Mouse (Mus musculus) kidney, embryonic 16.5 days (tissue): ENCODE data around the gene Ica1l. TPM values are rescaled to one million over a fixed set of nuclear protein-coding genes. Genes with fewer than 3 reads are reported as not detected.

Experiments used
- ATAC-seq: fragments of 200-750 bp; cut with Nextera tagmentation; 2 replicates; pipeline ENCODE4 v1.8.0; 2017; ENCODE audit warnings: moderate TSS enrichment; ENCODE audit not compliant: low FRiP score, low TSS enrichment
- H3K27ac ChIP-seq: fragments of 300-500 bp; sonication (generic); 2 replicates; pipeline ENCODE4 v1.5.1; 2014; ENCODE audit warnings: low read length
- H3K27me3 ChIP-seq: fragments of 300-500 bp; sonication (generic); 2 replicates; pipeline ENCODE4 v1.6.1; 2014; ENCODE audit warnings: low read length, control low read depth, mixed read lengths; ENCODE audit not compliant: insufficient read depth
- H3K36me3 ChIP-seq: fragments of 300-500 bp; sonication (generic); 2 replicates; pipeline ENCODE4 v1.6.1; 2014; ENCODE audit warnings: low read length, control low read depth, mixed read lengths; ENCODE audit not compliant: insufficient read depth
- H3K4me1 ChIP-seq: fragments of 300-500 bp; sonication (generic); 2 replicates; pipeline ENCODE4 v1.6.1; 2014; ENCODE audit warnings: low read length, control low read depth, mixed read lengths; ENCODE audit not compliant: insufficient read depth
- H3K4me2 ChIP-seq: fragments of 300-500 bp; sonication (generic); replicated peaks from 2 replicates; pipeline ENCODE4 v1.6.1; 2014; ENCODE audit warnings: low read depth, low read length
- H3K4me3 ChIP-seq: fragments of 300-500 bp; sonication (generic); 2 replicates; pipeline ENCODE4 v1.5.1; 2014; ENCODE audit warnings: mild to moderate bottlenecking, low read length
- H3K9ac ChIP-seq: fragments of 300-500 bp; sonication (generic); replicated peaks from 2 replicates; pipeline ENCODE4 v1.6.1; 2014; ENCODE audit warnings: low read length
- H3K9me3 ChIP-seq: fragments of 300-500 bp; sonication (generic); 2 replicates; pipeline ENCODE4 v1.6.1; 2016; ENCODE audit warnings: low read length, control low read depth
- WGBS: fragments of 180-500 bp; shearing (Covaris S2); extraction: QIAGEN DNeasy Blood & Tissue Kit; methylation state at CpG from one replicate; pipeline ENCODE4 v1.1.7; 2014; 5-methylcytosine and 5-hydroxymethylcytosine counted together
- polyA plus RNA-seq: library from polyadenylated mRNA; unstranded; fragments of >200 nt; fragmentation: Nextera tagmentation; extraction: Ambion mirVana; gene quantifications from 2 replicates; pipeline ENCODE4 v1.2.1, GENCODE M21; 2015

Gene Ica1l
- polyA plus RNA-seq, 1 experiment from 2014 or later = 0.69 TPM

DNA sequence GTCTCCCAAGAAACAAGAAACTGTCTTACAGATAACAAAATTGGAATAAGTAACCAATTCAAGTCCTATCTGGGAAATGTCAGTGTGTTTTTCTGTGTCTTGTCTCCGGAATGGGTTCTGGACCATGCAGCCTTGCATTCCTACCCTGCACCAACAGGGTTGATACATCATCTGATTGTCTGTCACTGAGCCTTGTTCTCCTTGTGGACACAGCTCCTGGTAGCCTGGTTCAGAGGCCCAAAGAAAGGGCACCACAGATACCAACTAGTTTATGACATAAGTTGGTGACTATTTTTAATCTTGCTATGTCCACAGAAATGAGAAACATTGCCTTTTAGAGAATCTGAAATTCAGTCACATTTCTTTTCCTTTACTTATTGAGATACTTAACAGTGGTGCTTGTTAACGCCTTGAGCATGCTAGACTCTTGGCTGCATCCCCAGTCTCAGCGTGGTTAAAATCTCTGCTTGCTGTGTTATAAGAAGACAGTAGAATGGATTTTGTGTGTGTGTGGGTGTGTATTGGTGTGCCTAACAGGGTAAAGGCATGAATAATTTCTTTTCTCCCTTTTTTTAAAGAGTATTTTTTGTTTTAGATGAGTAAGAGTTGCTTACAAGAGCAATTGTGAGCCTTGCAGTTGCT, 55.5 kb downstream of the Ica1l start:
- 96% methylated on average over 3 of the region's 3 CpGs for WGBS
- ATAC-seq = no peak
- peaks cover 33% of the 10 kb centered on the region for H3K36me3 ChIP-seq

GRCm38 (mm10) chr1:59986626-59987025, 56.4 kb downstream of the Ica1l start:
- Histone ChIP-seq H3K4me3 (no peak overlapping the region), H3K9me3 (no peaks in the 10 kb centered on the region), H3K4me1 (no peaks in the 10 kb centered on the region), H3K36me3 (peaks cover 38% of the 10 kb centered on the region), H3K27ac (no peak overlapping the region), H3K9ac (no peak overlapping the region), H3K27me3 (no peaks in the 10 kb centered on the region), H3K4me2 (no peak overlapping the region)
- ATAC-seq = no peak

More for the DNA sequence above, 55.5 kb downstream of the Ica1l start:
- Histone ChIP-seq H3K4me2 (no peak overlapping the region), H3K9me3 (no peaks in the 10 kb centered on the region), H3K4me3 (no peak overlapping the region), H3K27ac (no peak overlapping the region), H3K4me1 (no peaks in the 10 kb centered on the region), H3K27me3 (no peaks in the 10 kb centered on the region), H3K9ac (no peak overlapping the region)

DNA sequence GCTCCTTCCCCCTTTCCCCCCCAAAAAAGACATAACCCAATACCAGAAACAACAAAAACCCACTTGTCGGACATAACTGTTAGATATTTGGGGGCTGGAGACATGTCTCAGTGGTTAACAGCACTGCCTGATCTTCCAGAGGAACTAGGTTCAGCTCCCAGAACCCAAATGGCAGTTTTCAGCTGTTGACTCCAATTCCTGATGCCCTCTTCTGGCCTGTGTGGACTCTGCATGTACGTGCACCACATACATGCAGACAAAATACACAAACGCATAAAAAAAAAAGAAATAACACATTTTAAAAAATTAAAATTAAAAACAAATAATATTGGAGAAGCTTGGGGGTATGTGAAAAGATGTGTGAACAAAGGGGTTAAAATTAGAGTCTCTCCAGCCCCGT, 75.7 kb downstream of the Ica1l start:
- ATAC-seq = no peak
- Histone ChIP-seq H3K4me3 (no peak overlapping the region), H3K27me3 (no peaks in the 10 kb centered on the region), H3K27ac (no peak overlapping the region), H3K36me3 (peaks cover 26% of the 10 kb centered on the region), H3K9ac (no peak overlapping the region), H3K4me2 (no peak overlapping the region), H3K4me1 (no peaks in the 10 kb centered on the region), H3K9me3 (no peaks in the 10 kb centered on the region)
- 87% methylated on average over 4 of the region's 4 CpGs for WGBS

DNA sequence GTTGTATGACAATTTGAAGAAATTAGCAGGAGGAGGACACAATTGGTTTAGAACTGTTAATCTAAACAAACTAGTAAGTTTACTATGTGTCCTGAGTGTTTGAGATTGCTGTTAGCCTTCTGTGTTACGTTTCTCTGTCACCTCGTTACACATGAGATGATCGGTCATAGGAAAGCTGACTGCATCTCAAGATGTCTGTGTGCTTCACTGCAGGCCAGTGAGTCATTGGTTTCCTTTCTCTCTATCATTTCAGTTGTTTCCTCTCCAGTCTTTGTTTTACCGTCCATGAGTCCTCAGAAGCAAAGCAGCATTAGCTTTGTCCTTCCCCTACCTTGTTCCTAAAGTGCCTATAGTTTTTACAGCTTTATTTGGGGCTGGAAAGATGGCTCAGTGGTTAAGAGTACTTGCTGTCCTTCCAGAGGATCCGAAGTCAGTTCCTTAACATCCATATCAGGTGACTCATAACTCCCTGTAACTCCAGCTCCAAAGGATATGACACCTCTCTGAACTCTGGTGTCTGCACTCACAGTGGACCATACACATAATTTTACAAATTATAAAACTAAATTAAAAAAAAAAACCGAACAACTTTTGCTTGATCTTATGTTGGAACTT, 76.7 kb downstream of the Ica1l start:
- H3K27ac ChIP-seq = no peak overlapping the region
- H3K9me3 ChIP-seq = no peaks in the 10 kb centered on the region
- H3K4me2 ChIP-seq = no peak overlapping the region
- WGBS = 78% methylated on average over 6 of the region's 6 CpGs
- H3K4me1 ChIP-seq = no peaks in the 10 kb centered on the region
- H3K36me3 ChIP-seq = peaks cover 29% of the 10 kb centered on the region
- no peak for ATAC-seq
- no peak overlapping the region for H3K4me3 ChIP-seq
- no peaks in the 10 kb centered on the region for H3K27me3 ChIP-seq
- H3K9ac ChIP-seq = no peak overlapping the region

GRCm38 (mm10) chr1:59959941-59960340, 83.0 kb downstream of the Ica1l start:
- Histone ChIP-seq H3K9ac (no peak overlapping the region), H3K27me3 (no peaks in the 10 kb centered on the region), H3K9me3 (no peaks in the 10 kb centered on the region), H3K4me2 (no peak overlapping the region), H3K4me1 (no peaks in the 10 kb centered on the region), H3K27ac (no peak overlapping the region), H3K36me3 (peaks cover 19% of the 10 kb centered on the region; the same call in 1 of the 2 replicates), H3K4me3 (no peak overlapping the region)
- WGBS = 86% methylated on average over 1 of the region's 1 CpGs
- no peak for ATAC-seq

DNA sequence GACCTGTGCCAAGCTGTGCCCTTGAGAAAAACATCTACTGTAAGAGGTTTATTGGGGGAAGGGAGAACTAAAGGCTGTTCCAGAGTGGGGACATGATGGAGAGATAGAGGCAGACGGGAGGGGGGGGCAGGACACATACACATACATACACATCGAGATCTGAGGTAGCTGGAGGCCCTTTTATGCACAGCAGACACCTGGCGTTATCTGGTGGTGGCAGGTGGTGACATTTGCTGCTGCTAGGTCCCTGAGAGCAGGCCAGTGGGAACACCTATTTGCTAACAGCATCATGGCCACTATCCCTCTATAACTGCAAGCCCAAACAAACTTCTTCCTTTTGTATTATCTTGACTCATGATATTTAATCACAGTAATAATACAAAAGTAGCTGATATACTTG, 85.8 kb downstream of the Ica1l start:
- WGBS = 80% methylated on average over 3 of the region's 3 CpGs
- Histone ChIP-seq H3K36me3 (peaks cover 10% of the 10 kb centered on the region), H3K27me3 (no peaks in the 10 kb centered on the region), H3K4me2 (no peak overlapping the region), H3K4me3 (no peak overlapping the region), H3K4me1 (no peaks in the 10 kb centered on the region), H3K9ac (no peak overlapping the region), H3K27ac (no peak overlapping the region), H3K9me3 (no peaks in the 10 kb centered on the region)
- no peak for ATAC-seq

- no peaks in the 10 kb centered on the region for H3K9me3 ChIP-seq
- no peaks in the 10 kb centered on the region for H3K27me3 ChIP-seq
- H3K4me3 ChIP-seq = no peak overlapping the region
- WGBS = 95% methylated on average over 4 of the region's 4 CpGs
- ATAC-seq = no peak
- H3K9ac ChIP-seq = no peak overlapping the region
- H3K27ac ChIP-seq = no peak overlapping the region
- peaks cover 11% of the 10 kb centered on the region for H3K4me1 ChIP-seq
- H3K4me2 ChIP-seq = no peak overlapping the region
- 0 out of 2 replicates have a peak, but pooled peaks cover 11% of the 10 kb centered on the region for H3K36me3 ChIP-seq
These were observed 95.5 kb downstream of the Ica1l start for GRCm38 (mm10) chr1:59947509-59947908.

- Histone ChIP-seq H3K27me3 (no peaks in the 10 kb centered on the region), H3K4me3 (no peak overlapping the region), H3K27ac (no peak overlapping the region), H3K4me1 (peaks cover 18% of the 10 kb centered on the region), H3K9me3 (no peaks in the 10 kb centered on the region), H3K36me3 (0 out of 2 replicates have a peak, but pooled peaks cover 9% of the 10 kb centered on the region), H3K9ac (no peak overlapping the region), H3K4me2 (no peak overlapping the region)
- no peak for ATAC-seq
- WGBS = 86% methylated on average over 1 of the region's 1 CpGs
These were observed 97.0 kb downstream of the Ica1l start for GRCm38 (mm10) chr1:59945969-59946368.

GRCm38 (mm10) chr1:59943825-59944224, 99.2 kb downstream of the Ica1l start:
- no peaks in the 10 kb centered on the region for H3K9me3 ChIP-seq
- no peaks in the 10 kb centered on the region for H3K27me3 ChIP-seq
- no peak overlapping the region for H3K4me2 ChIP-seq
- no peak overlapping the region for H3K4me3 ChIP-seq
- 0 out of 2 replicates have a peak, but pooled peaks cover under 1% of the 10 kb centered on the region for H3K36me3 ChIP-seq
- no peak for ATAC-seq
- 49% methylated on average over 5 of the region's 5 CpGs for whole genome bisulfite sequencing
- no peak overlapping the region for H3K9ac ChIP-seq
- H3K4me1 ChIP-seq = peaks cover 18% of the 10 kb centered on the region
- H3K27ac ChIP-seq = no peak overlapping the region

DNA sequence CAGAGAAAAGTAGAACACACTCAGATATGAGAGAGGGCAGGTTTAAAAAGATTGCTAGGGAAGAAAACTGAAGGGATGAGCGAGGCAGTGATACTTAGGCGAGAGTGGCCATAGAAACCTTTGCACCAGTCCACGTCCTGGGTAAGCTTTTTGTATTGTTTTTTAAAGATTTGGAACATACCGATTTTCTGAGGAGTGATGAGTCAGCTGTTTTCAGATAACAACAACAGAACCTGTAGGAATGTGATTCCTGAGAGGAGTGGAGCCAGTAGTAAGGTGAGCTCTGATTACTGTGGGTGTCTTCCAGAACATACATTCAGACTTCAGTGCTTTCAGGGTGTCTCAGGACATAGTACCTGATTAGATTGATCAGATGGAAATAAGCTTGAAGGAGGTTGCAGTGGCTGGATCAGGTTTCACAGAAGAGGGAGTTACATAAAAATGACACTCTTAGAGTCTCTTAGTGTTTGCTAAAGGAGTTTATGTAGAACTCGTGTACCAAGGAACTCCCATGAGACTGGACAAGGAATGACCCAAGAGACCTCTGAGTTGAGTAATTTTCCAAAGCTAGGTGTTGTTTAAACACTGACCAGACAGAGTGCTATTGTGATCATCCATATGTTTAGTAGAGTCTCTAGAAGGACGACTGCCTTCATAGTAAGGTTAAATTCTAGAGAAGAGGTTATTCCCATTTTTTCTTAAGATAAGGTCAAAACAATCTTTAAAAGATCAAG, 100.8 kb downstream of the Ica1l start:
- Histone ChIP-seq H3K4me3 (no peak overlapping the region), H3K4me1 (peaks cover 18% of the 10 kb centered on the region), H3K27ac (no peak overlapping the region), H3K27me3 (no peaks in the 10 kb centered on the region), H3K9me3 (no peaks in the 10 kb centered on the region), H3K36me3 (no peaks in the 10 kb centered on the region), H3K4me2 (no peak overlapping the region), H3K9ac (no peak overlapping the region)
- no peak for ATAC-seq
- WGBS = 58% methylated on average over 6 of the region's 6 CpGs
